Mouse (Mus musculus): ENCODE measurements around the gene Sass6. TPM values are rescaled to one million over a fixed set of nuclear protein-coding genes. Genes with fewer than 3 reads are reported as not detected.
"Not testable (repeated sequence)": the region's sequence is repeated elsewhere in the genome, so short reads cannot be mapped to it uniquely, and the experiment has no call there.

Sass6 gene
- polyA plus RNA-seq, 2 experiments from 2014 or later, result 11.0 to 12.8 TPM

DNA sequence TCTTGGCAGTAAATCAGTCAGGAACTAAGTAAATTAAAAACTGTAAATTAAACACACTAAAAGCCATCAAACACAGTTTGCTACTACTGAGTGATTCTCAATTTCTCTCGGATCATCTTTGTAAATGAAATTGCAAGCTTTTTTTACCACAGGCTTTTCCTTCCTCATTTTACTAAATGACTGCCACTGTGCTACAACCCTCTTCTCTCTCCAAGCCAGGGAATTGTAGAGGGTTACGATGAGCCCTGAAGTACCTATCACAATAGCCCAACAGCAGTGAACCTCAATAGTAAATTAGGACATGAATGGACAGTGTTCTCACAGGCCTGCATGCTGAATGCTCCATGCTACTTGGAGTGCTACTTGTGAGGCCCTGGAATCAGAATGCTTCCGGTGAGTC is 39.3 kb downstream of the Sass6 start:
- ATAC-seq, result no peak

DNA sequence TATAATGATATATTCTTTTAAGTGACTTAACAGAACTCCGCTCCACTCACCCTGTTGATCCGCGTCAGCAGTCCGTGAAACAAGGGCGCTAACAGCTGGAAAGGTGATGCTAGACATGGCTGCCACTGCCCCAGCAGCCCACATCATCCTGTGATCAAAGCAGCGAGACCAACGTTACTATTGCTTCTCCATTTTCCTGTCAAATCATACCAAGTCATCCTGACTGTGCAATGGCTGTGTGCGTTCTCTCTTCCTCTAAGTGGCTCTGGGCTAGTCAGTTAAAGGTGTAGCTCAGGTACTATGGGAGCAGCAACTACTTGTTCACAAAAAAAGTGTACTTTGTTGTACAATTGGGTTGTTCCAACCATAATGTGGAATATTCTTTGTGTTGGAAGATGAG is 40.1 kb downstream of the Sass6 start:
- no peak for ATAC-seq

DNA sequence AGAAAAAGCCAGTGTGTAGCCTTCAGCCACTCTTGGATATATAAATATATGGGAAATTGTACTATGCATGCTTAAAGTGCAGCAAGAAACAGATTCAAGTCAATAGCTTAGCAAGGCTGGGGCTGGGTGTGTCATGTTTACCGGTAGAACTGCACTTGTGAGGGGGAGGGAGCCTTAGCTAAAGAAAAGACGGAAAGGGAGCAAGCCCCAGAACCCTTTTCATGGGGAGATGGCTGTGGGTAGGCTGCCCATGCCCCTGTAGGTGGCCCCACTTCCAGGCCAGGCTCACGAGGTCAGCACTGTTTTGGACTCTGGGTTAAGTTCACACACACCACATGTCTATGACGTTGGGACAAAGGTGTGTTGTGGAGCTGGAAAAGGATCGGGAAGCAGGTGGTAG is 41.0 kb downstream of the Sass6 start:
- no peak for ATAC-seq

DNA sequence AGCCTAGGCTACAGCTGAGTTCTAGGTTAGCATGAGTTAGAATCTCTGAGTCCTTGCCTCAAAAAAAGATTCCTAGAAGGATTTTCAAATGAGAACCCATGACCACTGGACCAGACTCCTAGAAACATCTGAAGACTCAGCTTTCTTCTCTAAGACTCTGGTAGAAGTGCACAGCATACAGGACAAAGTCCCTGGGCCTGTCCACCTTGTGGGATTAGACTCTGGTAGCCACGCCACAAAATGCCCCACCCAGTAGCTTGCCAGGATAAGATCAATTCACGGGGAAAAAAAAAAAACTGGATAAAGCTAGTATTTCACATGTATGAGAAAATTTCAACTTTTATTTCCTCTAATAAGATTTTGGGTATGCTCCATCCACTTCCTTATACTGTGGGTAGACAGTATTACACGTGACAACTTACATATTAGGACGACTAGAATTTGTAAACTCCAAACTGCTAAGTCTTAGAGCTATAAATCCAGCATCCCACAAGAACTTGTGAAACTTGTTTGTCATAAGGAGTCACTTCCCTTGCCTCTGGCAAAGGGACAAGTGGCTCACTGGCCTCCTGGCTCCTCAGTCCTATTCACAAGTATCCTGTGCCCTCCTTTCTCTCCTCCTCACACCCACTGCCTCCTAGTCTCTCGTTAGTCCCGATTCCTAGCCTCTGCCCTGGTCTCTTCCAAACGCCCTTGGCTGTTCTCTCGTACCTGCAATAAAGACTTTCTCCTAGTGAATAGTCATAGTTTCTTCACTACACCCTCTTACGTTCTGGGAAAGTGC is 43.1 kb downstream of the Sass6 start:
- ATAC-seq, result no peak

DNA sequence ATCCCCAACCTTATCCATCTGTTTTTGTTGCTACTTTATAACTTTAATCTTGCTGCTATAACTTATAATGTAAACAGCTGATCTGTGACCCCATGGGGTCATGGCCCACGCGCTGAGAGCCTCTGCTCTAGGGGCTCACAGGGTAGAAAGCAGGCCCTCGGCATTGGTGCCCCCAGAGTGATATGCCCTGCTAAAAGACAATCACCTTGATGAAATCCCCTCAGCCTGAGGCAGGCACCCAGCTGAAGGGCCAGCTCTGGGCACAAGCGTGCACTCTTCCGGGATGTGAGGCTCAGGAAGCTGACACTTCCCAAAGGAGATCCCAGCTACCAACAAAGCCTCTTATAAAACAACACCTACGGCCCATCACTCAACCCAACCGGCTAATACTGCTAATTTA is 43.8 kb downstream of the Sass6 start:
- ATAC-seq, result no peak

DNA sequence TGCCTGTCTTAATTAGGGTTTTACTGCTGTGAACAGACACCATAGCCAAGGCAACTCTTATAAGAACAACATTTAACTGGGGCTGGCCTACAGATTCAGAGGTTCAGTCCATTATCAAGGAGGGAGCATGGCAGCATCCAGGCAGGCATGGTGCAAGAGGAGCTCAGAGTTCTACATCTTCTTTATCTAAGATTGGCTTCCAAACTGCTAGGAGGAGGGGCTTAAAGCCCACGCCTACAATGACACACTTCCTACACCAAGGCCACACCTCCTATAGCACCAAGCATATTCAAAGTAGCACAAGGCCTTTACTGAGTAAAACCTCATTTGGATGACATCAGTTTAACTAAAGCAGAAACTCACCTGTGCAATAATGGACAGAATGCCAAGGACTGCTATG is 45.2 kb downstream of the Sass6 start:
- peak; percentile 41 for ATAC-seq

DNA sequence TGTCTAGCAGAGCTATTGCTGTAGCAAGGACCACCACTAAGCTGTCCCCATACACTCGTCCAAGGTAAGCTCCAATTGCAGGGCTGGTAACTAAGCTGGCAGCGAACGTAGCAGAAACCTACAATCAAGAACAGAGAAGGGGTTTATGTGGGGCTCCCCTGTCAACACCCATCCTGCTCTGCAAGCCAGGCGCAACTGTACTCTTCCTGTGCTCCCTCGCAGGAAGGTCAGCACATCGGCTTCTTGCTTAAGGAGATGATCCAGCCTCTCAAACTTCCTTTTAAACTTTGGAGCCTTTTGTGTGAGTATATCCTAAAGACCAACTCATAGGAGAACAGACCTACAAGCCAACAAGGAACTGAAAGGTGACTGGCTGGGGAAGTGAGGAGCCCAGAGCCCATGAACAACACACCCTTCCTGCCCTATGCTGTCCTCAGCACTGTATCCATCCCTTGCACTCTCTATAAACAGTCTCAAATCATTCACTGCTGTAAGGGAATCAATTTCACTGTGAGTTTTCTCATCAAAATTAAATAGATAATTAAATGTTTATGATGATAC is 47.1 kb downstream of the Sass6 start:
- no peak for ATAC-seq

DNA sequence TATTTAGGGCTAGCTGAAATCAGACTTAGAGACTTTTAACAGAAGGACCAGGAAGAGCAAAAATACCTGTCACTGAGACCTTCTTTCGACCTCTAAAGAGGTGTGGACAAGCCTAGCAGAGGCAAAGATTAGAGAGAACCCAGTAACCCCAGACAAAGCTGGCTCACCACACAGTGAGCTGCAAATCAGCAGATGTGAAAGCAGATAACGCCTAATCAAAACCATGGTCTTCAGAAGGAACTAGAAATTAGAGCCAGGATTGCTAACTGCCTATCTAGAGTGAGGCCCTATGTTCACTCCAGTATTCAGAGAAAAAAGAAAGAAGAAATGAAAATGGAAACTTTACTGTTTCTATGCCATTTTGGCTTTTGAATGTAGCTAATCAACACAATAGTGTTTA is 47.6 kb downstream of the Sass6 start:
- peak; percentile 38 for ATAC-seq

DNA sequence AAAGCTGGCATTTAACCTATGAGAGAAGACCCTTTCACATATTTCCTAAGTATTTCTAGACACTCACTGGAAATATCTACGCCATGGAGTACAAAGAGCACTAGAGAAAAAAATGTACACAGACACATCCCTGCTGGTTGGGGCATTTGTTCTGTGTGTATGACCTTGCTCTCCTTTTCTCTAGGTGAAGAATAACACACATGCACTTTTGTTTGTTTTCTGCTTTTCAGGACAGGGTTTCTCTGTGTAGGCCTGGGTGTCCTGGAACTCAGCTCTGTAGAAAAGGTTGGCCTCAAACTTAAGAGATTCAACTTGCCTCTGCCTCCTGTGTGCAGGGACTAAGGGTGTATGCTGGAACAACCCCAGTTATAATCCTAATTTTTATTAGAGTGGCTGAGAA is 51.6 kb downstream of the Sass6 start:
- ATAC-seq, result no peak

DNA sequence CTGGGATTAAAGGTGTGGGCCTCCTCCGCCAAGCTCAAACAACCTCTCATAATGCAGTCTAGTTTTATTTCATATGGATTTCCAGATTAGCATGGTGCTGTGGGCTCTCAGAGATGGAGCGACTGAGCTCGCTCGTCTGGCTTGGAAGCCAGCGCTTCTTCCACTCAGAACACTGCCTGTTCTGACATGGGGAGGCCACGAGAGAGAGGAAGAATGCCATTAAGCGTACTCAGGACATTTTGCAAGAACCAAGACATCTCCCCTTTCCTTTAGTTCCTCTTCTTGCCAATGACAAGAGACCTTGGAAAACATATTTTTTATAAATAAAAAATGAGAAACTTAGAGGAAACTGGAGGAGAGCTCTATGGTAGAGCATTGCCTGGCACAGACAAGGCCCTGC is 54.0 kb downstream of the Sass6 start:
- ATAC-seq, result no peak

DNA sequence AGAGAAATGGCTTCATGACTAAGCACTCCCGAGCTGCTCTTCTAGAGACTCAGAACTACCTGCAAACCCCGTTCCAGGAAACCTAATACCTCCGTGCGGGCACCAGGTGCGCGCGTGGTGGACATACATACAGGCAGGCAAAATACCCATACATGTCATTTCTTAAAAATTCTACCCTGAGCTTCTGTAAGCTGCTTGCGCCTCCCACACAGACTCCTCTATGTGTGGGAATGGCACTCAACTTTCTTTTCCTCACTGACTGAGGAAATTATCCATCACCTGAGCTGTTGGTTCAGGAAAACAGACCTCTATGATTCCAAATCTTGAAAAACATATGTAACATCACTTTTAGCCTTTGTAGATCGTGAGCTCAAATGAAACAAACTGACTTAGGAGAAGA is 55.9 kb downstream of the Sass6 start:
- no peak for ATAC-seq

DNA sequence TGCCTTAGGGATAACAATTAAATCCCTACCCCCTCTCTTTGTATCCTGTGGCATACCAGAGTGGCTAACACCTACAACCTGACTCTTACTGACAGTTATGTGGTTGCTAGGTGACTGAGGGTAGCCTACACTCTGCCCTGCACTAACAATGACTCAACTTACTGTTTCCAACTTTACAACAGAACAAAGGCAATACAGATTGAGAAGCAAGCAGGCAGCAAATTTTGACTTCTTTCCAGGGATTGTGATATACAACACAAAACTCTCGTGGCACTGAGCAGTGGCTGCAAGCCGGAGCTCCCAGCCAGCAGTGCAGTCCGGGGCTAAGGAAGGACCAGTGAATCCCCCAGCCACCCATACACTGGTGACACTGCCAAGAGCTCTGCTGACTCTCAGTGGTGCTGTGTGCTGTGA is 57.3 kb downstream of the Sass6 start:
- ATAC-seq, result no peak

DNA sequence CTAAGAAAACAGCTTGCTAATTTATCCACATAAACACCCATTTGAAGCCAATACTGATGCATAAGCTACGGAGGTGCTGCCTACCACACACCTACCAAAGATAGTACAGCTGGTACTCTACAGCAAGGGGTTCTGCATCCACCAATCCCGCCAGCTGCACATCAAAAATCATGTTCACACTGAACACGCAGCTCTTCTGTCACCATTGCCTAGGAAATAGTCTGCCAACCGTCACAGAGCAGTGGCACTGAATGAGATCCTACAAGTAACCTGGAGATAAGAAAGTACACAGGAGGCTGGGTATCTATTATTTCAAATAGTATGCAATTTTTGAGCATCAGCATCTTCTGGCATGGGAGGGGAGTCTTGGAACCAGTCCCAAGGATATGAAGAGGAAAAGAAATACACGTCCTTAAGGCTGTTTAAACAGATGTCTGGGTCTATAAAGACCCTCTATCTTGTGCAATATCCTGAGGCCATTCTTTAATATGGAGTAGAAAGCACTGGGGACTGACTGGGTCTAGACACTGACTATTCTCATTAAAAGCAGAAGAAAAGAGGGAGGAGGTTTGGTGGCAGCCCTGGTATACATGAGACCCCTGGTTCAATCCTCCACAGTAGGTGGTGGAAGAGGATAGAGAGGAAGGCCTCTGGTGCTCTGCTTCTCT is 58.6 kb downstream of the Sass6 start:
- no peak for ATAC-seq

DNA sequence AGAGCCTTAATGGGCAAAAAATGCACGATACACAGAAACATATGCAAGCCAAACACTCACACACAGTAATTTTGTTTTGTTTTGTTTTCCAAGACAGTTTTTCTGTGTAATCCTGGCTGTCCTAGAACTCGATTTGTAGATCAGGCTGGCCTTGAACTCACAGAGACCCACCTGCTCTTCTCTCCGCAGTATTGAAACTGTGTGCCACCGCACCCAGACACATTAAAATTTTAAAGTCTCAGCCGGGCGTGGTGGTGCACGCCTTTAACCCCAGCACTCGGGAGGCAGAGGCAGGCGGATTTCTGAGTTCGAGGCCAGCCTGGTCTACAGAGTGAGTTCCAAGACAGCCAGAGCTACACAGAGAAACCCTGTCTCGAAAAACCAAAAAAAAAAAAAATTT is 59.3 kb downstream of the Sass6 start:
- ATAC-seq, result not testable (repeated sequence)

DNA sequence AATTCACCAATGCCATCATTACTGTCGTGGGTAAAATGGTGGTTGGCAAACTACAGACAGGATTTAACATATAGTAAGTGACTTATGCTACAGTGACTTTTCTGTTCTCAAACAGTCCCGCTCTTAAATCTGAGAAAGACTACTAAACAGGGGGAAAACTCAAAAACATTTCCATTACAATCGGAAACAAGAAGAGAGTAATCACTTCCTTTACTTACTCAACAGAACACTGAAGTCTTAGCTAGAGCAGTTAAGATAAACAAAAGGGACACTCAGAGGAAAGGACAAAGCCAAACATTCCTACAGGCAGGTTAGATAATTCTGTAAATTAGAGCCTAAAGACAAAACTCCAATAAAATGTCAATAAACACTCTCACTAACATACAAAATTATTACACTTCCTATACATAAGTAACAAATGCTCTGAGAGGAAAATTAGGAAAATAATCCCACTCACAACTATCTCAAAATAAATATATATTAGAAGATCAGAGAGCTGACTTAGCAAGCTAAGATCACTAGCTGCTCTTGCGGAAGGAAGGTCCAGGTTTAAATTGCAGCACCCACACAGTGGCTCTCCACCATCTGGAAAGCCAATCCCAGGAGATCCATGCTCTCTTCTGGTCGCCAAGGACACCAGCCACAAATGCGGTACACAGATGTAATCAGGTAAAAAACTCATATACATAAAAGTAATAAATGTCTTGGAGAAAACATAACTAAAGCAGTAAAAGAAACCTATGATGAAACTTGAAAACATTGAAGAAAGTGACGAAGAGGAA is 61.6 kb downstream of the Sass6 start:
- peak; percentile 55 for ATAC-seq

DNA sequence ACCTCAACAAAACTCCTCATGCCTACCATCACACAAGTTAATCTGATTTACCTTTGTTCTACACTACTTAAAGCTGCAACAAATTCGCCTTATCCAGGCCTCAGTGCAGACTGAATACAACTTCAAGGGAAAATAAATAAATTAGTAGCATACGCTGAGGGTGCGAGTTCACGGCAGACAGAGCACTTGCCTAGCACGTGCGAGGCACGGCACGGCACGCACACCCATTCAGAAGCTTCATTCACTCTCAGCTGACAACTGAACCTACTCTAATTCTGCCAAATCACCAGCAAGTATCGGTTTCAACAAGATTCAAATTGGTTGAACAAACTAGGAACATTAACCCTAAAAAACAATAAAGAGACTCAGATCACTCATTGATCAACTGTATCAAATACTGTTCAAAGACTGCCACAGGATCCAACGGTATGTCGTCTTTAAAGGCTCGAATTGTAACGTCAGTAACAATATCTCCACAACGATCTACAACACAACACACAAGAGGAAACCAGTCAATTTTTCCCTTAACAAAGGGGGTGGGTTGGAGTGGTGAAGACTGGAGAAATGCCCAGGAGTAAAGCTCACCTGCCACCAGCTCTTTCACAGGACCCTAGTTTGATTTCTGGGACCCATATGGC is 64.3 kb downstream of the Sass6 start:
- peak; percentile 15 for ATAC-seq

DNA sequence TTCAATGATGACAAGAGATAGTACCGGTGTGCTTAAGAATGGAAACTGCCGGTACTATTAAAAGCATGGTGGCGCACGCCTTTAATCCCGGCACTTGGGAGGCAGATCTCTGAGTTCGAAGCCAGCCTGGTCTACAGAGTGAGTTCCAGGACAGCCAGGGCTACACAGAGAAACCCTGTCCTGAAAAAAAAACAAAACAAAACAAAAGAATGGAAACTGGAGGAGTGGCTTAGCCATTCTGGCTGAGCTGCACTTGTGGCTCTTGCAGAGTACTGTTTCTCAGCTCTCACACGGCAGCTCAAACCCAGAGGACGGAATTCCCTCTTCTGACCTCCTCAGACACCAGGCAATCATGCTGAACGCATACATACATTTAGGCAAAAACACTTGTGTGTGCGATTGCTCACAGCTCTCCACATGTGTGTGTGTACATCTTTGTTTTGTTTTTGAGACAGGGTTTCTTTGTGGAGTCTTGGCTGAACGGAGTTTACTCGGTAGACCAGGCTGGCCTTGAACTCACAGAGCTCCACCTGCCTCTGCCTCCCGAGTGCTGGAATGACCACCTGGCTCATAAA is 65.2 kb downstream of the Sass6 start:
- no peak for ATAC-seq

DNA sequence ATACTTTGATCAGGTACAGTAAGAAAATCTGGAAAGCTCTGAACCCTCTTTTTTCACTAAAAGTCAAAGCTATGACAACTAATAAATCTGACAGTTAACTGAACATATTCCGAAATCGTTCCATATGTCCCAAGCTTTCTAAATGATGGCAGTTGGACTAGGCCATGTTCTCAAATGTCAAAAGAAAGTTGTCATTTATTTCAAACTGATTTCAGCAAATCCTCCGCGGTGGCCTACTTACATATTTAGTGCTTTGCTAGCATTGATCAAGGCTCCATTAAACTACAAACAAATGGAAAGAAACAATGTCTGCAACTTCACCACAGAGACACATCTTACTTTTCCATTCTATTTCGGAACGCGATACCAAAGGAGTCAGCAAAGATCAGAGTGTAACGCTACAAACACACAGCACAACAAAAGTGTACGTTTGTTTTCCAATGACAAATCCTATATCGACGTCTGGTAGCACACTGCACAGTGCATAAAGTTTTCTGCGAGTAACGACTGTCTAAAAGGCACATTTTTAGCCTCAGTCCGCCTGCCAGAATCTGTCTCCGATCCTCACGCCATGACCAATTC is 66.6 kb downstream of the Sass6 start:
- no peak for ATAC-seq

DNA sequence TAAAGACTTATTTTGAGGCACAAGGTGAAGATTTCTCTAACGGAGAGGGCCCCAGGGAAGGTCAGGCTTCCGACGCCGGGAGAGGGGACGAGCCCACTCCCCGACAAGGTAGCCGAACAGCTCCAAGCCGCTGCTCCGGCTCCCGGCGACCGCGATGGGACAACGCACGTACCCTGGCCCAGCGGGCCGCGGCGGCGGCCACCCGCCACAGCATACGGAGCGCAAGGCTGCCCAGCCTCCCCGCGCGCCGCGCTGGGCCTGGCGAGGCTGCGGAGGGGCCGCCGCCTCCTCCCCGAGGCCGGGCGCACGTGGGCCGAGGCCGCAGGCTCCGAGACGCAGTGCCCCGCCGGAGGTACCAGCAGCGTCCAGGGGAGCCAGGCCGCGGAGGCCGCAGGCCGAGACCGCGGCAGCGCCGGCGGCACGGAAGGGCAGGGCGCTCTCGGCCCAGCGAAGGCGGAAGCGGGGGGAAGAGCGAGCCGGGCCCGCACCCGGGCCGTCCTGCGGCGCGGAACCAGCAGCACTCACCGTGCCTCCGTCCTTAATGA is 67.2 kb downstream of the Sass6 start:
- ATAC-seq, result peak; percentile 61

DNA sequence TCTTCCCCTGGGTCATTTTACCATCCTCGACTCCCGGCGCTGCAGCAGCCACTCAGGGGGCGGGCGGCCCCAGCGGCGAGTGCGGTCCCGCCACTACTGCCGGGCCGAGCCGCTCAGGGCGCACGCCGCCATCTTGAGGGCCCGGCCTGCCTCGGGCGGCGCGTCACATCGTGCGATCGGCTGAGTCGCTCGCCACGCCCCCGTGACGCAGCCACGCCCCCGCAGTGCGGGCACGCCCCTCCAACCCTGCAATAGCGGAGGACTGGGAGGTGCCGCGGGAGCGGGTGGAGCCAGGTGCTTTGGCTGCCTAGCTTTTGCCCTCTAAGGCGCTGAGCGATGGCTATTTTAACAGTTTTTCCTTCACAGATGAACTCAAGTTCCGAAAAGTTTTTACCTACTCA is 67.7 kb downstream of the Sass6 start, which contains the start of gene Mfsd14a:
Gene Mfsd14a, minus strand, starts transcription at position 215 of the 401 bp plus-strand sequence.
- ATAC-seq, result peak; percentile 88

DNA sequence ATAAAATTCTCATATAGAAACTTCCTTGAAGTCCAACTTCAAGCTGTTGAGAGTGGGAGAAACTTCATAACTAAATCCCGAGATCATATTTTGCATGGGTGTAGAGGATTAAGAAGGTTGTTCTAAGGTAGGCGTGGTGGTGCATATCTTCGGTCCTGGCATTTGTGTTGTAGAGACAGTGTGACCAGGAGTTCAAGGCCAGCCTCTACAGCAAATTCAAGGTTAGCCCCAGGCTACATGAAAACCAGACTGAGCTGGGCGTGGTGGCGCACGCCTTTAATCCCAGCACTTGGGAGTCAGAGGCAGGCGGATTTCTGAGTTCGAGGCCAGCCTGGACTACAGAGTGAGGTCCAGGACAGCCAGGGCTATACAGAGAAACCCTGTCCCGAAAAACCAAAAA is 69.5 kb downstream of the Sass6 start:
- not testable (repeated sequence) for ATAC-seq
